Mouse (Mus musculus) naive thymus-derived CD4-positive, alpha-beta T cell, adult 2 months (primary cell): Measurements from ENCODE around the gene Usp20.
"Not testable (repeated sequence)": the region's sequence is repeated elsewhere in the genome, so short reads cannot be mapped to it uniquely, and the experiment has no call there.

Source experiments
- DNase-seq: peaks from one replicate; pipeline ENCODE4 v3.0.0-alpha.2; 2011; ENCODE audit warnings: low read depth

Usp20 gene

DNA sequence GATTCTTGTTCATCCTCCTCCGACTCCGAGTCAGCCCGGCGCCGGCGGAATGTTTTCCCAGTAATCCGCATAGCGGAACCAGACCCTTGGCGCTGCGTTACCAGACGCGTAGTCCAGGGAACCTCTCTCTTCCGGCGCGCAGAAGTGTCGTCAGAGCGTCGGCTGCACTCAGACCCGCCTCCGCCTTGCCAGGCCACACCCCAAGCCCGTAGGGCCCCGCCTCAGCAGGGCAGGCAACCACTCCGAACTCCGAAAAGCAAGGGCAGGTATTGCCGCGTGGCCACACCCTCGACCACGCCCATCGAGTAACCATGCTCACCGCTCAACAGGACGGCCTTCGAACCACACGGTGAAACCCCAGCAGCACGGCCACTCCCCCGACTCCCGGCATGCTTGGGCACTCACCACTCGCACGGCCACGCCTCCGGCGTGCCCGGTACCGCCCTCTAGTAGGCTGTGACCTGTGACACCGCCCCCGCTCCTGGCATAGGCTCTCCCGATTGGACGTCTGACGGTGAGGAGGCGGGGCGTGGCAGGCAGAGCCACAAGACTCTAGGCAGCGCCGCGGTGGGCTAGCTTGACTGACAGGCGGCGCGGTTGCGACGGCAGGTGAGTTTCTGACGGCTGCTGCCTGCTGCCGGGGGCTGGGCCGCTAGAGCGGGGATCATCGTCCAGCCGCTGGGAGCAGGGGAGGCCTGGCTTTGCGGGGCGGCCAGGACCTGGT, at the start of gene Usp20, which contains the start of gene BC005624:
Usp20 (plus strand) TSS at position 490 of the 724 bp plus-strand sequence.
BC005624 (minus strand) TSS at position 412 of the 724 bp plus-strand sequence.
- DNase-seq: peak; percentile 100

DNA sequence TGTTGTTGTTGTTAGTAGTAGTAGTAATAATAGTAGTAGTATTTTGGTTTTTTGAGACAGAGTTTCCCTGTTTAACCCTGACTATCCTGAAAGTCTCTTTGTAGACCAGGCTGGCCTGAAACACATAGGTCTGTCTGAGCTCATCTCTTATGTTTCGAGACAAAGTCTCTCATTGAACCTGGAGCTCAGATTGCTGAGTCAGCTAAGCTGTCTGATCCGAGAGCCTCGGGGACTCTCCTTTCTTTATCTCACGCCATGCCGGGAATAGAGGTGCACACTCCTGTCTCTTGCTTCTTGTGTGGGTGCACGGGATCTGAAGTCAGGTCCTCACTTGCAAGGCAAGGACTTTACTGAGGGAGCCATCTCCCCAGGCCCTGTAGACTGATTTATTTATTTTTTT, 49.0 kb upstream of the Usp20 start:
- DNase-seq: no peak

DNA sequence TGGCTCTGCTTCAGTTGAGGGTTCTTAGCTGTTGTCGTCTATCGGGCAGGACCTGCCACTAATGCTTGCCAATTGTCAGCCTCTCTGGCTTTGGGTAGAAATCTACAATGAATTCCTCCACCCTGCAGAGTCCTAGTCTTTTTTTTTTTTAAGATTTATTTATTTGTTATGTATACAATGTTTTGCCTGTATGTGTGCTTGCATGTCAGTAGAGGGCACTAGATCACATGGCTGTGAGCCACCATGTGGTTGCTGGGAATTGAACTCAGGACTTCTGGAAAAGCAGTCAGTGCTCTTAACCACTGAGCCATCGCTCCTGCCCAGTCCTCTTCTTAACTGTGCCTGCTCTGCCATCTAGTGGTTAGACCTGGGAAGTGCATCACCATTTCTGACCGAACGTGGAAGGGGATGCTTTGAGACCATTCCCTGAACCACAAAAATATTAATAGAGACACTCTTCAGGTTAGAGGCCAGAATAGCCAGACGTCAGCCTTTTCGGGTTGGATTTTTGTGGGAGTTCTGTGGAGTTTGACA, 48.1 kb upstream of the Usp20 start:
- DNase-seq: peak; percentile 84

DNA sequence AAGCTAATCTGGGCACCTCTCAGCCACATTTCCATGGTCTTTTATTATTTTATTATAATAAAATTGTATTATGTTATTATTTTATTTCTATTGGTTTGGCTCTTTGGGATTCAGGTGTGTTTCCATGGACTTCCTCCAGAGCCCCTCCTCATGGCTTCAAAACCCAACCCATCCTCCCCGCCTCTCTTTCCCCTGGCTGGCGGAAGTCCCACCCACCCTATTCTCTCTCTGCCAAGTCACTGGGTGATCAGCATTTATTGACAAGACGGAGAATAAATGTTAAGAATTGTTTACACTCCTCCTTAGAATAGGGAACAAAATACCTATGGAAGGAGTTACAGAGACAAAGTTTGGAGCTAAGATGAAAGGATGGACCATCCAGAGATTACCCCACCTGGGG, 45.3 kb upstream of the Usp20 start:
- DNase-seq: no peak

DNA sequence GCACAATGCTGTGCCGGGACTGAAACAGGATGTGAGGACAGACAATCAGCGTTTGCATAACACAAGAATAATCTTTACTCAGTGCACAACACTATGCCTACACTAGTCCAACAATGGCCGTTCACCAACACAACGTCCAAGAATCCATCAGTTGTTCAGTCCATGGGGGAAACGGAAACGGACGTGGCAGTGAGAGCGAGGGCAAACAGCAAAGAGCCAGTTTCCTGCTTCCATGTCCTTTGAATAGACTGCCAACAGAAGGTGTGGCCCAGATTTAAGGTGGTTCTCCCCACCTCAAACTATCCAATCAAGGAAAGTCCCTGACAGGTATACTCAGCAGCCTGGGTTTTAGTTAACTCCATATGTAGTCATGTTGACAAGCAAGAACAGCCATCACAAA, 44.3 kb upstream of the Usp20 start:
- no peak for DNase-seq

DNA sequence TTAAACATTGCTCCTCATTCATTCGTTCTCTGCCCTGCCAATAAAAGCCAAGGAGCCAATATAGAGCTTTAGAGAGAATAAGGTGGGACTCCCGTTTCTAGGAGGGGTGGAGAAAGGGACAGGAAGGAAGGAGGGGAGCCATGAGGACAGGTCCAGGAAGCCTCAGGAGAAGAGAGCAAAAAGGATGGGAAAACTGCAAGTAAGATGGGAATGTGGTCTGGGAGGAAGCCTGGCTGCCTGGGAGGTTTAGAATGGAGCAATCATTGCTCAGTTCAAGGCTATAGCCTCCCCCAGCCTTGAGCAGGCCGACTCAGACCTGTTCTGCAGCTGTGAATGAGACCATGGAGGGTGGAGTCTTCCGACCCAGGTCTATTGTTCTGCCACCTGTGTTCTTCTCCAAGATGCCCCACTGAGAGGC, 43.5 kb upstream of the Usp20 start:
- DNase-seq: no peak

DNA sequence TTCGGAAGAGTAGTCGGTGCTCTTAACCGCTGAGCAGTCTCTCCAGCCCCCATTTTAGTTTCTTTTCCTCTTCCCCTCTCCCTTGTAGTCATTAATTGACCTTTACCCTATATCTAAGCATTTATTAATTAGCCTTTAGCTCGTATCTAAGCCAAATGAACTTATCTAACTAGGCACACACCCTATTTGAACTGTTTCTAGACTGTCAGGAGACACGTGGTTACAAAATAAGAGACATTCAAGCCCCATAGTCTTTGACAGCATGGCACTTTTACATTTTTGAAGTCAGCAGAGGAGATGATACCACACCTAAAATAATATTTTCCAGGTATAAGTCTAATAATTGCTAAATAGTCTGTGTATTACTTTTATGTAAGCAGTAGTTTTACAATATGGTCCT, 40.5 kb upstream of the Usp20 start:
- DNase-seq: no peak

DNA sequence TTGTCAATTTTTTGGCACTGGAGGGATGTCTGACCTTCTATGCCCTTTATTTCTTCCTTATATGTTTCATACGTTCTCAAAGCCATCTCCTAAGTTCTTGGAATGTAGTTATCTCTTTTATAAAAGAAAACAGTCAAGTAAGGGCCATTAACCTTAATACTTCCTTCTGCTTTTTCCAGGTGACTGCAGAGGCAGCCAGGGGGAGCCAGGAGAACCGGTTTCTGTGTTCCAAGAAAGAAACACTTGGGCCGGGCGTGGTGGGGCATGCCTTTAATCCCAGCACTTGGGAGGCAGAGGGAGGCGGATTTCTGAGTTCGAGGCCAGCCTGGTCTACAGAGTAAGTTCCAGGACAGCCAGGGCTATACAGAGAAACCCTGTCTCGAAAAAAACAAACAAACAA, 40.0 kb upstream of the Usp20 start:
- DNase-seq: not testable (repeated sequence)

DNA sequence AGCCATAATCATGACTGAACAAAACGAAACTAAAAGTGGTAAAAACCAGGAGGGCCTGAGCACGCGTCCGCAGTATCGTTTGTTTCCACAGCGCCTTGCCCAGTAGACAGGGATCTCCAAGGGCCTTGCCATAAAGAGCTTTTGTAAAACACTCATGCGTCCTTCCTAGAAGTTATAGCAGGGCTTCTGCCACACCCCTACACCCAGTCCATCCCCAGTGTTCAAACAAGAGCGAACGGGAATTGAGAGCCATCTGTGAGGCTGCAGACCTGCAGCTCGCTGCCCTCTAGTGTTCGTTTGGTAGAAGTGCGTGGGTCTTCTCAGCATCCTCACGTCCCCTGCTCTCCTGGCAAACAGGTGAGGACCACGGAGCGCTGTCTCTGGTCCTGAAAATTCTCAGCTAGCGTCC, 39.5 kb upstream of the Usp20 start:
- peak; percentile 90 for DNase-seq

DNA sequence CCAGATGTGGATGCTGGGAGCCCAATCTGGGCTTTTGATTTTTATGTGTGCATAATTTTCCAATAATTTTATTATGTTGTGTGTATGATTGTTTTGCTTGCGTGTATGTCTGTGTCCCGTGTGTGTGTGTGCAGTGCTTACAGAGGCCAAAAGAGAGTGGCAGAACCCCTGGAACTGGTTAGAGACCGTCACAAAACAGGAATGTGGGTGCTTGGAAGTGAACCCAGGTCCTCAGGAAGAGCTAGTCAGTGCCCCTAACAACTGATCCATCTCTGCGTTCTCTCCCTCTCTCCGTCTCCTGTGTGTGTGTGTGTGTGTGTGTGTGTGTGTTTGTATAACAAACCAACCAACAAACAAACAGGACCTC, 29.6 kb upstream of the Usp20 start:
- no peak for DNase-seq

DNA sequence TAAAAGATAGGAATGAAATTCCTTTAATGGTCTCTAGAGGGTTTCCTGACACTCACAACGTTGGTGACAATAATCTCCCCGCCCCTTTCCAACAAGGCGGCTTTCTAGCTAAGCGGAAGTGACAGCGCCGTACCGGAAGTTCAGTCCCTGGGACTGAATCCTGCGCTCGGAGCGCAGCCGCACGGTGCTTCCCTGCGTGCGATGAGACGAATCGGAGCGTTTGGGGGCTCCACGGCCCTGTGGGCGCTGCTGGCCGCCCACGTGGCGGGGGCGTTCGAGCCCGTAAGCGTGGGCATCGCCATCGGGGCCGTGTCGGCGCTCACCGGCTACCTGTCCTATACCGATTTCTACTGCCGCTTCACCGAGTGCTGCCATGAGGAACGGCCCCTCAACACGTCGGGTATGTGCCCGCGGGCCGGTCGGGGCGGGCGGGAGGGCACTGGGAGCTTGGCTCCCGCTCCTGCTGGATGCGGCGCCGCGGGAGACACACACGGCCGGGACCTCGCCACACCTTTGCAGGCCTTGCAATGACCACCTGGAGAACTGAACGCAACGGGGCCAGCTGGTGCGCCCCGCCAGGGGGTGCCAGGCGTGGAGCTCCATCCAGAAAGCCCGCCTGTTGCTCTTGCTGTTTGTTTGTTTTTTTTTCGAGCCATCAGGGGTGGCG, 29.1 kb upstream of the Usp20 start, which contains the start of gene Tor1b:
Tor1b (plus strand) TSS at position 136 of the 667 bp plus-strand sequence.
- DNase-seq: peak; percentile 92

DNA sequence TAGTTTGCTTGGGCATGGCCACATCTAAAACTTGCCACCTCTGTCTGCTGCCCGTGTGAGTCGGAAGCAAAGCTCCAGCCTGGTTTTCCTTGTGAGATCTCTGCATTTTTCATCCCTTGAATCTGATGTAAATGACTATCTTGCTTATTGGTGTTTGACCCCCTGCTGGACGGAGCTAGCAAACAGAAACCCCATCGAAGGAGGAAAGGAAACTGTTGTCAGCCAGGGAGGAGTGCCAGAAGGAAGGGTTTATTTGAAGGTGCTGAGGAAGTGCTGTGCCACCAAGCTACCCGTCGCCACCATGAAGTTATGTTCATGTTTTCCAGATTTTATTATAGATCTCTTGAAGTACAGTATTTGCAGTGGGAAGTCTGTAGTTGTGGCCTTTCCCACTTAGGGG, 27.3 kb upstream of the Usp20 start:
- no peak for DNase-seq

DNA sequence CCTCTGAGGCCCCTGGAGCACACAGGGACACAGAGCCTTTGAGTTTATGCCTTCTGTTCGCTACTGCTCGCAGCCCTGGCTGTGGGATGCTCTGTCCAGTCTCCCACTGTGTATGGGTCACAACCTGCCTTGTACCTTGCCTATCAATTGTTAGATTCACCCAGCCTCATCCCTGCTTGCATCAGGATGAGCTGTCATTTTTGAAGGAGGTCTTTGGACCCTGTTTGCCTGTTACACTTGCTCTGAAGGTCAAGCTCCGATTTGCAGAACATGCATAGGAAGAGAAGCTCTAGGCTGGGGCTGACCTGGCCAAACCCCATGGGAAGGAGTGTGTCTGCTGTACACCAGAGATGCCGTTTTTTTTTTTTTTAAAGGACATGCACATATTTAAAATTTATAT, 24.6 kb upstream of the Usp20 start:
- no peak for DNase-seq

DNA sequence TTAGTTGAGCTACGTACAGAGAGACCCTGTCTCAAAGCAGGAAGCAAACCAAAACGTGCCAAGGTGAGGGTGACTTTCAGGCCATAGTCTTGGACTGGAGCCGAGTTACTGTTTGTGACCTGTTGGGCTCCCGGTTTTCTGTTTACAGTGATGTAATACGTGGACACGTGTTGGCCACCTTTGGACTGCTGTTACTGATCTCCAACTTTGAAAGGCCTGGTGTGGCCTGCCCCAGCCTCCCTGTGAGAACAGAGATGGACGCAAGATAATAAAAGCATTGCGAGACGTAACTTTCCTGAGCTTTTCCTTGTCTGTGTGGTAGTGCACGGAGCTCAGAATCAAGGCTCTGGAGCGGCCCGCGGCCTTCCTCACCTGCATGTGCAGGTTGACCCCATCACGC, 23.4 kb upstream of the Usp20 start:
- DNase-seq: no peak

DNA sequence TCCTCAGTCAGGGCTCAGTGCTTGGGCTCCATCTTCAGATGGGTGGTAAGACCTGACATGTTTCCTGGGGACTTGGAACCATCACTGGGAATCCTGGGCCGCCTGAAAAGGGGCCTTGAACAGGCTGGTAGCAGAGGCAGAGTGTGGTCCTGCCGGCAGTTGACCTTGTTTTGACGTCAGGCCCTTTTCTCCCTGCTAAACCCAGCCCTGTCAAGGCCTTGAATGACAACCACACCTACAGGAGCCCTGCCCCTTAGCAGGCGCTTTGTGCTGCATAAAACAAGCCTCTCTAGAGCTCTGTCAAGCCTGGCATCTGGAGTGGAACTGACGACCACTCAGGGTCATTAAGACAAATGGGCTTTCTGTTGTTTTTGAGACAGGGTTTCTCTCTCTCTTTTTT, 22.2 kb upstream of the Usp20 start:
- DNase-seq: no peak

DNA sequence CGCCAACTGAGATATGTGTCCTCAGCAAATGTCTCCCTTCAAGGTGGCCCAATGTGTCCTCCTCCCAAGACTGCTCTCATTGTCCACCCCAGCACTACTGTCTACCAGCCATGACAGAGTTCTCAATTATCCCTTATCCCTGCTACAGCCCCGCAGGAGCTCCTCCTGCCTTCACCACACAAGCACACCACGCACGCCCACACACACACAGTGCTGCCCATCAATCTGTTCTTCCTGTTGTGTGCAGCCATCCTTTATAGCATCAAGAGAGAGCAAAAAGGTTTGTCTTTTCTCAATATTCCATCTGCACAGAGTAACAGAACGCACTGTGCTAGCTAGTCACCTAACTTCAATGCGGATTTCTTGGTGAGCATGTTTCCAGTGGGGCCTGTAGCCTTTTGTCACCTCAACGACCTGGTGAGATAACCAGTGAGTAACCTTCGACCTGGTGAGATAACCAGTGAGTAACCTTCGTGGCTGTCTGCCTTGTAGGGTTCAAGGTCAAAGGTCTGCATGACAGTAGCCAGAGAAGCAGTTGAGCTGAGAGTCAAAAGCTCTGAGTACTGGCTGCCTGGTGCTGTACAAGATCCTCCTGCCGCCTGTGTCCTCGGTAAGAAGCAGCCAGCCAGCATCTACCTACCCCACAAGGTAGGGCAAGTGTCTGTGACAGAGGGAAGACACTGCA, 19.4 kb upstream of the Usp20 start:
- no peak for DNase-seq

DNA sequence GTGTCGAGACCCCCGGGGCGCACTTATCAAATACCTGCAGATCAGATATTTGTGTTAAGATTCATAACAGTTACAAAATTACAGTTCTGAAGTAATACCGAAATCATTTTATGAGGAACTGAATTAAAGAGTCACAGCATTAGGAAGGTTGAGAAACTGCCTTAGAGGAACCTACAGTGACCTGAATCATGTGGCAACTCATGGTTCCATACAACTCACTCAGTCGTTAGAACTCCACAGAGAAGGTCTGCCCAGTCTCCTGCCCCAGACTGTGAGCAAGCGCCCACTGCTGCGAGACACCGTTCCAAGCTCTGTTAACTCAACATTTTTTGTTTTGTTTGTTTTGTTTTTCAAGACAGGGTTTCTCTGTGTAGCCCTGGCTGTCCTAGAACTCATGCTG, 16.5 kb upstream of the Usp20 start:
- DNase-seq: no peak

DNA sequence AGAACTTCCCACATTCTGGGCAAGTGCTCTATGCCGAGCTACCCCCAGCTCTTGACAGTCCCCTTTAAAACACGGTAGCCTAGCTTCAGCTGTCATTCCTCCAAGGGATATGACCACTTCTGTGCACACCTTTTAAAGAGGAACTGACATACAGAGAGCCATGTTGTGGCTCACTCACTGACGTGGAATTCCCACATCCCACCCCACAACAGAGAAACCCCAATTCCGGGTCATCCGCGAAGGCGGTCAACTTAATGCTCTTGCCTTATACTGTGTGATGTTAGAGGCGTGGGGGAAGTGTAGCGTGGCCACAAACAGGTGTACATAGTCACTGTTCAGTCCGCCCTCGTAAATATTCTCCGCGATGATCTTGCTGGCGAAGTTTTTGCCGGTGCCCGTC, 15.3 kb upstream of the Usp20 start:
- DNase-seq: peak; percentile 43

DNA sequence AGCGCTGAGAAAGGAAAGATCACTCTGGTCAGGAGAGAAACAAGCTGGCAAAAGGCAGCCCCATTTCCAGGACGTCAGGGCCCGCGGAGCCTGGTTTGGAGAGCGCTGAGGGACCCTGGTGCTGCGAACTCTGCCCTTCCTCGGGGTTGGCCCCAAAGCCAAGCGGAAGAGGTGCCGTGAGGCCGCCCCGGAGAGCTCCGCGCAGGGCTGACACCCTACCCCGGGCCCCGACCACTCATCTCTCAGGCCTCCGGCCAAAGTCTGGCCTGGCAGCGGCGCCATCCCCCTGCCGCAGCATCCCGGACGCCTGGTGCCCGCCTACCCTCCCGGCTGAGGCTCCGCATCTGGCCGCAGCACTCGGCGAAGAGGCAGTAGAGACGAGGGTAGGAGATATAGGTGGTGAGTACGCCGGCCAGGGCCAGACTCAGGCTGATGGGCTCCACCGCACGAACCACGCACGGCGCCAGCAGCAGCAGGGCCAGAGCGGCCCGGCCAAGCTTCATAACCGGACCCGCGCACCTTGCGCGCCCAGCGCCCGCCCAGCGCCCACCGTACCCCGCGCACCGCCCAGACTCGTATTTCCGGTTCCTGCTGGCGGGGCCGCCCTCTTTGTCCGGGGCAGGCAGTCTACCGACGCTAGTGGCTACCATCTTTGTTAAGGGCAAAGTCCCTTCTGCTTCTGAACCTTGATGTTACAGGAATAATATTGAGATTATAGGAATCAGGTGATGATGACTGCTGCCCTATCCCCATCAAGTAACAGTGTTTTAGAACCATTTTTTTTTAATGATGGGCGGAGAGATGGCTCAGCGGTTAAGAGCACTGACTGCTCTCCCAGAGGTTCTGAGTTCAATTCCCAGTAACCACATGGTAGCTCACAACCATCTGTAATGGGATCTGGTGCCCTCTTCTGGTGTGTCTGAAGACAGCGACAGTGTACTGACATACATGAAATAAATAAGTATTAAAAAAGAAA, 14.4 kb upstream of the Usp20 start, which contains the start of gene Tor1a:
Tor1a (minus strand) TSS at position 582 of the 976 bp plus-strand sequence.
- peak; percentile 88 for DNase-seq

DNA sequence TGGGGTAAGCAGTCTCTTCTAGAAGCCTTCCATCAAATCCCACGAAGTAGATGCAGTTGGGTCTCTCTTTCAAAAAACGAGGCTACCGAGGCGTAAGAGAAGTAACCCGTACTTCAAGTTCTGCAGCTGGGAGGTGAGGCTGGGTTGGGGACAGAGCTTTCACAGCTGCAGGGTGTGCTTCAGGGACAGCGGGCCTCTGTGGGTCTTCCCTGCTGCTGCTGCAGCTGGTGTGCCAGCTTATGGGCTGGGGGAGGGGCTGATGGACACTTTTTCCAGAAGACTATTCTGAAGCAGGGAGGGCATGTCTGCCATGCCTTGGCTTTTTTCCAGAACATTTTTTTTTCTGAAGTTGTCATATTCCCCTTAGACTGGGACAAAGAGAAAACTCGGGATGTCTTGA, 945 bp downstream of the Usp20 start:
- DNase-seq: no peak
